Mouse (Mus musculus) small intestine, adult 2 months (tissue): ENCODE results near the gene Rack1. TPM values are rescaled to one million over a fixed set of nuclear protein-coding genes. Genes with fewer than 3 reads are reported as not detected.
"Not testable (repeated sequence)": the region's sequence is repeated elsewhere in the genome, so short reads cannot be mapped to it uniquely, and the experiment has no call there.

Source experiments
- H3K27ac ChIP-seq: fragments of 200-500 bp; 2 replicates; pipeline ENCODE4 v1.5.1; 2012; ENCODE audit warnings: low read depth, low read length, control low read depth, inconsistent platforms; ENCODE audit not compliant: insufficient read depth
- H3K27me3 ChIP-seq: fragments of 200-500 bp; 2 replicates; pipeline ENCODE4 v1.6.1; 2012; ENCODE audit warnings: mild to moderate bottlenecking, moderate library complexity, low read length, inconsistent platforms; ENCODE audit not compliant: control insufficient read depth, insufficient read depth
- H3K36me3 ChIP-seq: fragments of 200-500 bp; 2 replicates; pipeline ENCODE4 v1.6.1; 2012; ENCODE audit warnings: mild to moderate bottlenecking, low read length, control low read depth, inconsistent platforms; ENCODE audit not compliant: control insufficient read depth, insufficient read depth
- H3K4me1 ChIP-seq: fragments of 200-500 bp; 2 replicates; pipeline ENCODE4 v1.6.1; 2012; ENCODE audit warnings: low read length, inconsistent platforms, mixed read lengths; ENCODE audit not compliant: control insufficient read depth, insufficient read depth, insufficient read length
- H3K4me3 ChIP-seq: fragments of 200-500 bp; 2 replicates; pipeline ENCODE4 v1.5.1; 2012; ENCODE audit warnings: low read depth, mild to moderate bottlenecking, control low read depth, inconsistent platforms, low read length, moderate library complexity
- CTCF ChIP-seq: fragments of 200-500 bp; IDR thresholded peaks from 2 replicates; pipeline ENCODE4 v1.5.1; 2012; ENCODE audit warnings: low read depth, mild to moderate bottlenecking, control low read depth, inconsistent platforms, low read length, moderate library complexity, mixed read lengths; ENCODE audit not compliant: insufficient replicate concordance, insufficient read length; ENCODE audit errors: extremely low read depth
- POLR2A ChIP-seq: fragments of 200-500 bp; IDR thresholded peaks from 2 replicates; pipeline ENCODE4 v1.6.1; 2012; ENCODE audit warnings: low read depth, mild to moderate bottlenecking, control low read depth, inconsistent platforms, low read length, moderate library complexity
- WGBS: fragments of 180-500 bp; shearing (Covaris S2); methylation state at CpG from one replicate; pipeline ENCODE4 v1.1.7; 2018; 5-methylcytosine and 5-hydroxymethylcytosine counted together
- polyA plus RNA-seq: library from polyadenylated mRNA; depleted of rRNA; stranded (reverse); fragments of >200 nt; gene quantifications from 2 replicates; pipeline ENCODE4 v1.2.3, GENCODE M21; 2012

Gene Rack1
- polyA plus RNA-seq, 1 experiment: 1,553 TPM

DNA sequence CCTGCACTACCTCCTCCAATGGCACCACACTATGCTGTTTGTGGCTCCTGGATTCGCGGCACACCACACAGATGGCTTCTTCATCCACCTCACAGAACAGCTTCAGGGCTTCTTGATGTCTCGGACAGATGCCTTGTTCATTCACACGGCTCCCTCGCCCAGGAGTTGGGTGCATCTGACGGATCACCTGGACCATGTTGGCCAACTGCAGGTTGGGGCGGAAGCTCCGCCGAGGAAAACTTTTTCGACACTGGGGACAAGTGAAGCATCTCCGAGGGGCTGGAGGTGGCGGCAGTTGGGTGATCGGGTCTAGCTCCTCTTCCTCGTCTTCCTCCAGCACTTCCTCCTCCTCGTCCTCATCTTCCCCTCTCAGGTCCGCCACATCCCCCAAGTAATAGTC lies 15.7 kb downstream of the Rack1 start:
- H3K27ac ChIP-seq: peak overlapping the region; percentile 38; the same call in 1 of the 2 replicates
- peaks cover 13% of the 10 kb centered on the region for H3K4me1 ChIP-seq
- WGBS: 47% methylated on average over 16 of the region's 16 CpGs
- peaks cover 15% of the 10 kb centered on the region for H3K36me3 ChIP-seq
- TF ChIP-seq POLR2A (no peak), CTCF (no peak)
- H3K27me3 ChIP-seq: no peaks in the 10 kb centered on the region
- H3K4me3 ChIP-seq: peak overlapping the region; percentile 81

DNA sequence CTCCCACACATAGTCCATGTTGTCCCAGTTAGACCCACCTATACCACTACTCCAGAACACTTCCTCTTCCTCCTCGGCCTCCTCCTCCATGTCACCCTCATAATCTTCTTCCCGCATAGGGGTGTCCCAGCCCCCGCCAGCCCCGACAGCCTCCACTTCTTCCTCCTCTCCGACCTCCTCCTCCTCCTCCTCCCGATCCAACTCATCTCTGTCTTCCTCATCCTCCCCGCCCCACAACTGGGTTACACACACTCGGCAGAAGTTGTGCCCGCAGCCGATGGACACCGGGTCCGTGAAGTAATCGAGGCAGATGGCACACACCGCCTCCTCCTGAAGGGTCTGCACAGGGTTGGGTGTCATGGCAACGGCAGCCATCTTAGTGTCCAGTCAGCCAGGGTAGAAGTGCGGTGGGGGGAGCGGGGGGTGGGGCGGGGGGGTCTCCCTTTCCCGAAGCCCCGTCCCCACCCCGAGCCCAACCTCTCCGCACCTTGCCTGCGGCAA lies 16.2 kb downstream of the Rack1 start:
- TF ChIP-seq CTCF: no peak
- TF ChIP-seq POLR2A: no peak
- Histone ChIP-seq H3K27me3 (no peaks in the 10 kb centered on the region), H3K4me1 (peaks cover 13% of the 10 kb centered on the region), H3K36me3 (peaks cover 10% of the 10 kb centered on the region), H3K4me3 (peak overlapping the region; percentile 81), H3K27ac (peak overlapping the region; percentile 38)
- WGBS: 2% methylated on average over 23 of the region's 23 CpGs

DNA sequence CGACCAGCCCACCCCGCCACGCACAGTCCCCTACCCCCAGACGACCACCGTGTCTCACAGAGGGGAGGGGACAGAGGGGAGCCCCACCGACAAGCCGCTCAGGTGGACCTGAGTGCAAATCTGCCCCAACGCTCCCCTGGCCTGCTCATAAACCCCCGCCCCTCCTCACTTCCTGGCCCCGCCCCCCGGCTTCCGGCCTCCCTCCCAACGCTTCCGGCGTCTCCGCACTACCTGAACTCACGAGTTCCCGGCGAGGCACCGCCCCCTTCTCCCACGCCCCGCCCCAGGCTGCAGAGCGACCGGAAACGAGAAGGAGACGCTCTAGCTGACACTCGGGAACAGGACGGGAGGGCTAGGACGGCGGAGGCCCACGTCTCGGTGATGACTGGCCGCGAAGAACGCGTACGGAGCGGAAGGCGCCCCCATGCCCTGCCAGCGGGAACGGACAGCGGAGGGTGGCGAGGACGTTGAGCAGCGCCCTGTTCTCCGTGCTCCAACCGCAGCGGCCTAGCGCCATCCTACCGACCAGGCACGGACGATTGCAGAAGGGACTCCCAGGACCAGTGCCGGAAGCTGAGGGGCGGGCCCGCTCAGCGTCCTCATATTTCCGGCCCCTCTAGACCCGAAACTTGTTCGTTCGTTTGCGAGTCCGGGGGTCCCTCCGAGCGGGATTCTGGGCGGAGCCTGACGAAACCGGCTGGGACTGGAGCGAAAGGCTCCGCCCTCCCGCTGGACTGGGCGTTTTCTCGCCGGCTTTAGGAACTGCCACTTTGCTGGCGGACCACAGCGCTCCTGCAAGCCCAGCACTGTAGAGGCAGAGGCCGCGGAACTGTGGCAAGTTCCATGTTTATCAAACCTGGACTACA lies 16.9 kb downstream of the Rack1 start, which contains the start of gene Trim41:
Trim41 (minus strand) TSS at position 554 of the 866 bp plus-strand sequence.
- no peak for TF ChIP-seq CTCF
- peak; percentile 94 for TF ChIP-seq POLR2A
- Histone ChIP-seq H3K27me3 (no peaks in the 10 kb centered on the region), H3K36me3 (peaks cover 4% of the 10 kb centered on the region), H3K4me1 (peaks cover 13% of the 10 kb centered on the region), H3K27ac (peak within 1 kb of the TSS; percentile 97), H3K4me3 (peak within 1 kb of the TSS; percentile 81)
- WGBS: under 1% methylated on average over 76 of the region's 77 CpGs

DNA sequence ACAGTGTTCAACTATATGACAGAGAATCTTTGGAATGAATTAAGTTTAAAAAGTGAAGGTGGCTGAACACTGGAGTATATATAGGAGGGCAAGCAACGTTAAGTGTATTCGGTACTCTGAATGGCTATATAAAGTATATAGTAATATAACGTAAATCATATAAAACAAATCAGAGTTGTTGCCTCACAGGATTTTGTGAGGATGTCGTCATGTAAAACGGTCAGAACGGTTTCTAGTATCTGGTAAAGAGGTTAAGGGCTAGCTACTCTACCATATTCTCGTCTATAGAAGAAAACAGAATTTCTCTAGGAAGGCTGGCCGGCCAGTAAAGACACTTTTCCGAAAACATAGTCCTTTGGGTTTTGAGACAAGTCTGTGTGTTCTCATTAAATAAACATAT lies 17.7 kb downstream of the Rack1 start:
- H3K27ac ChIP-seq: peak overlapping the region; percentile 97
- WGBS: under 1% methylated on average over 9 of the region's 9 CpGs
- H3K27me3 ChIP-seq: no peaks in the 10 kb centered on the region
- peak overlapping the region; percentile 75 for H3K4me3 ChIP-seq
- TF ChIP-seq POLR2A: no peak
- TF ChIP-seq CTCF: no peak
- H3K4me1 ChIP-seq: peaks cover 13% of the 10 kb centered on the region
- 0 out of 2 replicates have a peak, but pooled peaks cover 2% of the 10 kb centered on the region for H3K36me3 ChIP-seq

DNA sequence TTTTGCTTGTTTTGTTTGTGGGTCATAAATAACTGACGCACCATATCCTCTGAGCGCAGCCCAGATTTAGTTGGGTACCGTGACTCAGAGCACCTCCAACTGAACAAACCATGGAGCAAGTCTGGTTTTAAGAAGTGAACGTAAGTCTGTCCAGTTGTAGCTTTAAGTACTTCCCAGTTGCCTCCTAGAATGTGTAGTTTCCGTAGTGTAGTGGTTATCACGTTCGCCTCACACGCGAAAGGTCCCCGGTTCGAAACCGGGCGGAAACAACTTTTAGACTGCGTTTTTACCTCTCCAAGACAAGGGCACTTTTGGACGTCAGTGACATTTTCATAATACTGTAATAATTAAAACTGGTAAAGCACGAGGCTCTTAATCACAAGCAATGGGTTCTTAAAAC lies 18.2 kb downstream of the Rack1 start:
- peaks cover 14% of the 10 kb centered on the region for H3K4me1 ChIP-seq
- WGBS: under 1% methylated on average over 16 of the region's 16 CpGs
- H3K27me3 ChIP-seq: no peaks in the 10 kb centered on the region
- peak overlapping the region; percentile 6 for H3K27ac ChIP-seq
- H3K4me3 ChIP-seq: no peak overlapping the region
- TF ChIP-seq CTCF (no peak), POLR2A (no peak; the same call in 1 of the 2 replicates)
- H3K36me3 ChIP-seq: 0 out of 2 replicates have a peak, but pooled peaks cover under 1% of the 10 kb centered on the region

DNA sequence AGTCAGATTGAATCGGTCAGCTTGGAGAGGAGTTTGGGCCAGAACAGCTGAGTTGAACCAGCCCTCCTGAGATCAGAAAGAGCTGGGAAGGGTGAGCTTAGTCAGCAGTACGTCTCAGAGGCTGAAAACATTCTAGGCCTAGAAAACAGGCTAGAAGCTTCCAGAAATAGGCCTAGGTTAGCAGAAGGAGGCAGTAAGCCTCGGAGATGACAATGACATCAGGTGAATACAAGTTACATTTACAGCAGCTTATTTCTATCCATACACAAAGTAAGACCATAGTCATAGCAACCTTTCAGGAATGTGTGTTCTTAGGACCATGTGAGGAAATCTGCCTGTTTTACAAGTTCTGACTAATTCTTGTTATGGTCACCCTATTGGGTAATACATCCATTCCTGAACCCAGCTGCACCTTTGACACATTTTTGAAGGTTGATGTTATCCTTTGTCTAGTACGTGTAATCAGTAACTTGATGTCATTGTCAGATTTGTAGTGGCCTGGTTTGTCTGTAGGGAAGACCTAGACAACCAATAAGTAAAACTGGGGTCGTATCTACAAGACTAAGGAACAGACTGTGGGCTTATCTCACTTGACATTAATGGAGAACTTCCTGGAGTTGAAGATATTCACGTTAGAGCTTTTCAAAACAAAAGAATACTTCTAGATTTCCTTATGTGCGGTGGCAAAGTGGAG lies 19.6 kb downstream of the Rack1 start:
- Histone ChIP-seq H3K27me3 (no peaks in the 10 kb centered on the region), H3K36me3 (no peaks in the 10 kb centered on the region), H3K27ac (no peak overlapping the region), H3K4me3 (no peak overlapping the region), H3K4me1 (peaks cover 17% of the 10 kb centered on the region)
- WGBS: 75% methylated on average over 7 of the region's 7 CpGs
- TF ChIP-seq POLR2A (no peak), CTCF (no peak)

DNA sequence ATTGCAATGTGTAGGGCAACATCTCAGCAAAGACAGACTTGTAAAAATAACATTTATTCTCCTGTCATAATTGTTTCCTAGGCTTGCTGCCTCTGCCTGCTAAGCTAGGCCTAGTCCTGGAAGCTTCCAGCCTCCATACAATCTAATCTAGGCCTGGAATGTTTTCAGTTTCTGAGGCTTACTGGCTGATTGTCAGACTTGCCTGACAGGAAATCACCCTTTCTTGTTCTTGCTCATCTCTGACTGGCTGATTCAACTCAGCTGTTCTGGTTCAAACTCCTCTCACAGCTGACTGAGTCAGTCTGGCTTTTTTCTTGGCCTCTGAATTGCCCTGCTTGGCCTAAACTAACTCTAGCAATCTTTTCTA lies 20.2 kb downstream of the Rack1 start:
- no peaks in the 10 kb centered on the region for H3K27me3 ChIP-seq
- TF ChIP-seq POLR2A: no peak
- no peak for TF ChIP-seq CTCF
- H3K4me3 ChIP-seq: no peak overlapping the region
- no peaks in the 10 kb centered on the region for H3K36me3 ChIP-seq
- H3K4me1 ChIP-seq: peaks cover 17% of the 10 kb centered on the region
- no peak overlapping the region for H3K27ac ChIP-seq

DNA sequence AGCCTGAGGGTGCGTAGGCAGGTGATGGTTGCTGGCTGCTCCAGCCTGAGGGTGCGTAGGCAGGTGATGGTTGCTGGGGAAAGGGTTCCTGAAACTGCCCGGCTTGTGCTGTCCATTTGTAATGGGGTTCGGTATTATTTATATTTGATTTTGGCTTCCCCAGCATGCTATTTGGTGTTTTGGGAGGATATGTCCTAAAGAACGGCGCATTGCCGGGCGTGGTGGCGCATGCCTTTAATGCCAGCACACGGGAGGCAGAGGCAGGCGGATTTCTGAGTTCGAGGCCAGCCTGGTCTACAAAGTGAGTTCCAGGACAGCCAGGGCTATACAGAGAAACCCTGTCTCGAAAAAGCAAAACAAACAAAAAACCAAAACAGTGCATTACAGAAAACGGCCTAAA lies 21.2 kb downstream of the Rack1 start:
- 87% methylated on average over 14 of the region's 14 CpGs for whole genome bisulfite sequencing
- H3K27me3 ChIP-seq, H3K36me3 ChIP-seq, H3K4me1 ChIP-seq, H3K4me3 ChIP-seq, H3K27ac ChIP-seq: not testable (repeated sequence)
